Mouse (Mus musculus) ovary, adult 2 months (tissue): ENCODE measurements around the gene Stk11ip. TPM values are rescaled to one million over a fixed set of nuclear protein-coding genes. Genes with fewer than 3 reads are reported as not detected.

Source experiments
- polyA plus RNA-seq: library from polyadenylated mRNA; depleted of rRNA; stranded (reverse); fragments of >200 nt; gene quantifications from 2 replicates; pipeline ENCODE4 v1.2.3, GENCODE M21; 2012; rRNA removed

The Stk11ip gene
- polyA plus RNA-seq, result 79.7 and 93.7 TPM in 2 replicates

DNA sequence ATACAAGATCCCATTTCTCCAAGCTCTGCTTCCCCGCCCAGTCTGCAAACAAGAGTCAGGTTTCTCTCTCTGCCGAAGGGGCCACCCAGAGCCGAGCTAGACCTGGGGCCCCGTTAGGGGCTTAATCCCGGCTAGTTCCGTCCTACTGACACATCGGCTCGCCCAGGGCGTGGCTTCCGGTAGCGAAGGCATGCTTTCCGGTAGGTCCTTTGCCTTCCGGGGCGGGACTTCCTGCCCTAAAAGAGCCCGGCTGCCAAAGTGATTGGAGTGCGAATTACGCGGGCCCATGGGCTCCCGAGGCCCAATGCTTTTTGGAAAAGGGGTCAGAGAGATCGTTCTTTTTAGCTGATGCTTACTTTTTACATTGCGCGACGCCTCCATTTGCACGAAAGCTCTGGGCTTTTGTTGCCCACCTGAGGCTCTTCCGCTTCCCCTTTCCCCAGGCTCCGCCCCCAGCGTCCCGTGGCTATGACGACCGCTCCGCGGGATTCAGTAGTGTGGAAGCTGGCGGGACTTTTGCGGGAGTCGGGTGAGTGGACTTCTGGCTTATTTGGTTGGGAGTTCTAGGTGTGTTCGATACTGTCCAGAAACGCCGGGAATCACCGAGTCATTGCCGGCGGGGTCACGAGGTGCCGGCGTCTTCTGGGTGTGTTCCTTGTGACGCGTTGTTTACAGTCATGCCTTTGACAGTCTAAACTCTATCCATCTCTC is at the start of gene Stk11ip:
Stk11ip (plus strand) TSS at position 209 of the 711 bp plus-strand sequence.

DNA sequence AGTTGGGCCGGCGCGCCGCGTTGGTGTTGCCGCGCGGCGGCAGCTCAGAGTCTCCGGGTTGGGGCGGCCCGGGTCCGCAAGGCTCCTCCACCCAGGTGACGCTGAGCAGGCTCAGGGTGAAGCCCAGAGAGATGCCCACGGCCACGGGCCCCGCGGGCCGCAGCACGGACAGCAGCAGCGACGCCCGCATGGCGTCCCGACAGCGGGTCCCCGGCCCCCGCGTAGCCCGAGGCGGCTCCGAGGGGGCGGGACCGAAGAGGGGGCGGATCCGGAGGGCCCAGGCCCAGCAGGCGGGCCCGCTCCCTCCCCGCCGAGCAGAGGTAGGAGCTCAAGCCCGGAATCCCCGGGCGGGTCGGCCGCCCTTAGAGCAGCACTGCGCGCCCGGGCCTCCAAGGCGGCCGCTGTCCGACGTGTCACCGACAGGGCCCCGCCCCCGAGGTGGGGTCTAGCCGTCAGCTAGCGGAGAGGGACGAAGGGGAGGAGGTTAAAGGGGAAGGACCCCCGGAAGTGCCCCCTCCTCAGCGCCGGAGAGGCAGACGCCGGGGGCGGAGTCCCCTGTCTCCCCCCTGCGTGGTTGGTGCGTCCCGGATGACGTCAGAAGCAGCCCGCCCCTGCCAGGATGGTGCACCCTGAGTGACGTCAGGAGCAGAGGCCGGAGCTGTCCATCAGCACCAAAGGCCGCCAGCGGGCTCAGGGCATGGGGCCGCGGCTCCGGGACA is 42.3 kb upstream of the Stk11ip start, which contains the start of the genes Chpf and Tmem198:
Chpf (minus strand) TSS at position 392 of the 719 bp plus-strand sequence.
Tmem198 (plus strand) TSS at position 617 of the 719 bp plus-strand sequence.

DNA sequence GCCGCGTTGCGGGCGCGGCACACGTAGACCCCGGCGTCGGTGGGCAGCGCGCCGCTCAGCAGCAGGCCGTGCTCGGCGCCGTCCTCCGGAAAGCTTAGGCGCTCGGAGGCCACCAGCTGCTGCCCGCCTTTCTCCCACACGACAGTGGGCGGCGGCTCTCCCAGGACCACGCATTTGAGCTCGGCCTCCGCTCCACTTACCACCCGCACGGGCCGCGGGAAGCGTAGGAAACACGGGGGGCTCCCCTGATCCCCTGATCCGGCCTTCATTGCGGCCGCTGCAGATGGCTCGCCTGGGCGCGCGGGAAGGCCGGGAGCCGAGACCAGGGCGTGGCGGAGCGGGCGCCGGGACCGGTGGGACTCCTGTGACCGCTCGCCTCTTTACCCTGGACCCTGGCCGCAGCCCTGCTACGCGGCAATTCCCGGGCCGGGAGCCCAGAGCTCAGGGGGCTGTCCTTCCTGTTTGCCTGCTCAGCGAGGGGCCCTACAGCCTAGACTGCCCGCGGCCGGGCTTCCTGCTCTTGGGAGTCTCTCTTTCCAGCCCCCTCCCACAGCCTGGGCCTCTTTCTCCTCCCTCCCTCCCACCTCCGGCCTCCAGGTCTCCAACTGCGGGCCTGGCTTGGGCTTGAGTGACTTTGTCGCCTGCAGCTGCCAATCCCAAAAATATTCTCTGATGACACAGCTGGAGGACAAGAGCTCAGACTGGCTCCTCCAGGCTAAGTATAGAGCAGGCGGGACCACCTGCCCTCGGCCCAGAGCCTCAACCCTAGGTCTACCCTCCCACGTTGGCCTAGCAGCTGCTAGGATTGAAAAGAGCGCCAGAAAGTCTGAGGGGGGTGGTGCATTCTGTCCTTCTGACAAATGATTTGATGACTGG is 15.1 kb upstream of the Stk11ip start, which contains the start of gene Obsl1:
Obsl1 (minus strand) TSS at position 497 of the 876 bp plus-strand sequence.

DNA sequence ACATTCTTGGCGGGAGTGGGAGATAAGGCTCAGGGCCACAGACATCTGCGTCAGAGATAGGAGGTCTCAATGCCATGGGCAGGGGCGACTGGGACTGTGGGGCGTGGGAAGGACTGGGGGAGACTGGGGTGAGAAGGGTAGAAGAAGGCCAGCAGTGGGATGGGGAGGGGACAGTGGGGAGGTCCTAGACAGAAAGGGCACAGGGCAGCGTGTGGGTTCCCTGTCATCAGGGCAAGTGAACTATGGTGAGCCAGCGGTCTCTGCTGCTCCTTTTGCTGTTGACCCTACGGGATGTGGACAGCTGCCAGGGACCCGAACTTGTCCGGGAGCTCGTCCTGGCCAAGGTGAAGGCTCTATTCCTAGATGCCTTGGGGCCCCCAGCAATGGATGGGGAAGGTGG is 14.3 kb upstream of the Stk11ip start, which contains the start of gene Inha:
Inha (plus strand) TSS at position 72 of the 400 bp plus-strand sequence.

DNA sequence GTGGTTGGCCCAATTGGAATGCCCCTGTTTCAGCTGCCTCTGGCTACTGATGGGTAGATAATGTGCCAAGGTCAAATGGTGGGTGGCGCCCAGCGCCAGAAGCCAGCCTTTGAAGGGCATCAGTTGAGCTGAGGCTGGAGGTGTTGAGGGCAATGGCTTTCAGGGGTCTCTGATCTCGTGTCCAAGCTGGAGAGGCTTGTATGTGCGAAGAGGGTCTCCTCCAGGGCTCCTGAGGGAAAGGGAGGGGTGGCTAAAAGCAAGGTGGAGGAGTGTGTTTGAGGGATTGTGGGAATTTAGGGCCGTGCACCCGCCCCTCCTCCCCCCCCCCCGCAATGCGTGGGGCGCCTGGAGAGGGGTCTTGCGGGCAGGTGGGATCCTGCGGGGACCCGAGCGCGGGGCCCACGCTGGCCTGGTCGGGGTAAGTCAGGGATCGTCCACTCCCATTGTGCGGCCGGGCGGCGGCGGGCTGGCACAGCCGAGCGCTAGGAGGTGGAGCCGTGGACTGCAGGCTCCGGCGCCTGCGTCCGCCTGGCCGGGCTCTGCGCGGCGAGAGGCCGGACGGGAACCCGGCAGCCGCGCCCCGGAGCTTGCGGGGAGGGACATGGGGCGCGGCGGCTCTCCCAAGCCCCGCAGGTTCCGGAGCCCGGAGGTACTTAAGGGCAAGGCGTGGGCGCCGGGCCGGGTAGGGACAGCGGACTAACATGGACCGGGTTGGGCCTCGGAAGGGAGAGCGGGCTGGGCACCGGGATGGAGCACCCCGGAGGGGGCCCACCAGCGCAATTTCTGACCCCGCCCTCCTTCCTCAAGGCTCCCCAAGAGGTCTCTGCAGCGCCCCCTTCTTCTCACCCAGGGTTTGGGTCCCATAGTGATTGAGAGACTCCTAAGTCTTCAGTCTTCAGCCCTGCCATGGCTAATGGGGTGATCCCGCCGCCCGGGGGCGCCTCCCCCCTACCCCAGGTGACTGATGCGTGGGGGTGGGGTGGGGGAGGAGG is 24.9 kb downstream of the Stk11ip start, which contains the start of gene Slc4a3:
Slc4a3 (plus strand) TSS at position 302 of the 992 bp plus-strand sequence.

Other genes with a start within 250 kb of the Stk11ip start
- gene Resp18, start 243.1 kb upstream of the Stk11ip start, polyA plus RNA-seq, result not detected in 2 replicates
- gene Dnpep, start 203.5 kb upstream of the Stk11ip start, polyA plus RNA-seq, result 237 and 252 TPM in 2 replicates
- gene Des, start 161.2 kb upstream of the Stk11ip start, polyA plus RNA-seq, result 181 and 202 TPM in 2 replicates
- 97.8 and 125 TPM in 2 replicates for gene Speg, start 146.2 kb upstream of the Stk11ip start, polyA plus RNA-seq
- gene Gmppa, start 85.6 kb upstream of the Stk11ip start, polyA plus RNA-seq, result 156 and 167 TPM in 2 replicates
- gene Asic4, start 71.1 kb upstream of the Stk11ip start, polyA plus RNA-seq, result 2.7 and 3.4 TPM in 2 replicates
- gene Chpf, start 42.2 kb upstream of the Stk11ip start, polyA plus RNA-seq, result 297 and 402 TPM in 2 replicates
- 8.4 and 10.4 TPM in 2 replicates for gene Tmem198, start 42.0 kb upstream of the Stk11ip start, polyA plus RNA-seq
- 725 and 800 TPM in 2 replicates for gene Obsl1, start 15.1 kb upstream of the Stk11ip start, polyA plus RNA-seq
- 6,588 and 7,990 TPM in 2 replicates for gene Inha, start 14.5 kb upstream of the Stk11ip start, polyA plus RNA-seq
- 111 and 121 TPM in 2 replicates for gene Slc4a3, start 24.7 kb downstream of the Stk11ip start, polyA plus RNA-seq